Mouse (Mus musculus): ENCODE results near the gene Zfp983.
"Not testable (repeated sequence)": the region's sequence is repeated elsewhere in the genome, so short reads cannot be mapped to it uniquely, and the experiment has no call there.

Gene Zfp983

GRCm38 (mm10) chr17:21650364-21650907, at the start of gene Zfp983:
Zfp983 (plus strand) TSS chr17:21650624.
- DNase-seq (ENCODE audit: extremely low spot score, low spot score) = peak; percentile 76

- DNase-seq (ENCODE audit: extremely low spot score, low spot score) = no peak
Measured at GRCm38 (mm10) chr17:21616356-21616755, 34.1 kb upstream of the Zfp983 start.

- DNase-seq (ENCODE audit: extremely low spot score, low spot score) = no peak
Measured at GRCm38 (mm10) chr17:21617352-21617751, 33.1 kb upstream of the Zfp983 start.

GRCm38 (mm10) chr17:21623647-21624046, 26.8 kb upstream of the Zfp983 start:
- DNase-seq (ENCODE audit: extremely low spot score, low spot score) = no peak

- not testable (repeated sequence) for DNase-seq (ENCODE audit: extremely low spot score, low spot score)
Measured at GRCm38 (mm10) chr17:21635758-21636157, 14.7 kb upstream of the Zfp983 start.

GRCm38 (mm10) chr17:21648791-21649190, 1.6 kb upstream of the Zfp983 start:
- no peak for DNase-seq (ENCODE audit: extremely low spot score, low spot score)

- no peak for DNase-seq (ENCODE audit: extremely low spot score, low spot score)
Measured at GRCm38 (mm10) chr17:21649936-21650335, 488 bp upstream of the Zfp983 start.

- not testable (repeated sequence) for DNase-seq (ENCODE audit: extremely low spot score, low spot score)
Measured at GRCm38 (mm10) chr17:21678826-21679225, 28.4 kb downstream of the Zfp983 start.

GRCm38 (mm10) chr17:21679273-21680018, 29.0 kb downstream of the Zfp983 start:
- peak; percentile 75 for DNase-seq (ENCODE audit: extremely low spot score, low spot score)

- peak; percentile 59 for DNase-seq (ENCODE audit: extremely low spot score, low spot score)
Measured at GRCm38 (mm10) chr17:21680019-21680376, 29.6 kb downstream of the Zfp983 start.

- DNase-seq (ENCODE audit: extremely low spot score, low spot score) = no peak
Measured at GRCm38 (mm10) chr17:21691560-21691959, 41.1 kb downstream of the Zfp983 start, which contains the start of gene Gm10226. Gm10226 (plus strand) TSS chr17:21691860.

- no peak for DNase-seq (ENCODE audit: extremely low spot score, low spot score)
Measured at GRCm38 (mm10) chr17:21693342-21693741, 42.9 kb downstream of the Zfp983 start.

GRCm38 (mm10) chr17:21696073-21696472, 45.6 kb downstream of the Zfp983 start:
- no peak for DNase-seq (ENCODE audit: extremely low spot score, low spot score)

- no peak for DNase-seq (ENCODE audit: extremely low spot score, low spot score)
Measured at GRCm38 (mm10) chr17:21702281-21703240, 52.1 kb downstream of the Zfp983 start.

- DNase-seq (ENCODE audit: extremely low spot score, low spot score) = no peak
Measured at GRCm38 (mm10) chr17:21703414-21703813, 53.0 kb downstream of the Zfp983 start.

- DNase-seq (ENCODE audit: extremely low spot score, low spot score) = peak; percentile 81
Measured at GRCm38 (mm10) chr17:21707343-21707996, 57.0 kb downstream of the Zfp983 start, which contains the start of gene Zfp760. Zfp760 (plus strand) TSS chr17:21707741.

GRCm38 (mm10) chr17:21708401-21708800, 58.0 kb downstream of the Zfp983 start:
- no peak for DNase-seq (ENCODE audit: extremely low spot score, low spot score)
